Mouse (Mus musculus) embryonic fibroblast, embryonic 13.5 days (primary cell): ENCODE measurements around the gene Esrp2. TPM values are rescaled to one million over a fixed set of nuclear protein-coding genes. Genes with fewer than 3 reads are reported as not detected.

Source experiments
- H3K27ac ChIP-seq: 2 replicates; pipeline ENCODE4 v1.5.1; 2012; ENCODE audit warnings: low read length, control low read depth, inconsistent platforms; ENCODE audit not compliant: insufficient read depth
- H3K4me1 ChIP-seq: 2 replicates; pipeline ENCODE4 v1.6.1; 2011; ENCODE audit warnings: low read length; ENCODE audit not compliant: control insufficient read depth, insufficient read depth
- H3K4me3 ChIP-seq: 2 replicates; pipeline ENCODE4 v1.5.1; 2011; ENCODE audit warnings: mild to moderate bottlenecking, control low read depth, low read length; ENCODE audit not compliant: insufficient read depth
- CTCF ChIP-seq: IDR thresholded peaks from 2 replicates; pipeline ENCODE4 v1.5.1; 2011; ENCODE audit warnings: mild to moderate bottlenecking, control low read depth, low read length, moderate library complexity, borderline replicate concordance; ENCODE audit not compliant: insufficient read depth
- POLR2A ChIP-seq: IDR thresholded peaks from 2 replicates; pipeline ENCODE4 v1.6.1; 2011; ENCODE audit warnings: low read depth, mild to moderate bottlenecking, control low read depth, low read length, moderate library complexity
- polyA plus RNA-seq: library from polyadenylated mRNA; stranded (reverse); fragments of >200 nt; gene quantifications from 2 replicates; pipeline ENCODE4 v1.2.4, GENCODE M21; 2011; ENCODE audit warnings: low read depth; ENCODE audit not compliant: missing spikeins, insufficient read length

Esrp2 gene
- polyA plus RNA-seq, 1 experiment, result 2.1 TPM

DNA sequence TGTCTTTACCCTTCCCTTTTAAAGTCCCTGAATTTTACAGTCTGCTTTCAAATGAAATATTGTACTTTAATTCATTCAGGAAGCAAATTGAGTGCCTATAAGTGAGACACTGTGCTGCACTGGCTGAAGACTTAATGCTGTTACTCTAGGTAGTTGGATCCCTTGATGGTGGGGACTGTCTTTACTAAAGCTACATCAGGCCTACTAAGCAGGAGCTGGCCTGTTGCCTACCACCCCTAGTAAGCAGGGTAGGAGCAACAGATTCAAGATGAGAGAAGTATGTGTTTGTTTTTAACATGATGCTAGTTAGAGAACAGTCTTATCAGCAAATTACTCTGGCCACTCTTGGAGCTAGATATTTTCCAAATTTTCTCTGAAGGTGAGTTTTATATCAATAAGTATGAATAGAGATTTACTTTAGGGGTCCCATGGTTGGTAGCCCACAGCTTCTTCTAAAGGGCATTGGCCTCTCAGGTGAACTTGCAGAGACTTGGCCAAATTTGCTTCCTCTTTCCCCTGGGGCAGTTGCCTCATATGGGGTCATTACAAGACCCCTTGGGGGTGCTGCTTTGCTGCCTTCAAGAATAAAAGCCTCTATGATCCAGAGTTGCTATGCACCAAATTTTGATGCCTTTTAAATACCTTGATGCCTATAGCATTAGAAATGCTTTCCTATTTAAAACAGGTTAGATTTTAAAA, 7.4 kb downstream of the Esrp2 start:
- Histone ChIP-seq H3K27ac (no peak overlapping the region), H3K4me1 (no peaks in the 10 kb centered on the region), H3K4me3 (no peak overlapping the region)
- TF ChIP-seq CTCF (no peak), POLR2A (no peak)

- TF ChIP-seq POLR2A (no peak), CTCF (no peak)
- Histone ChIP-seq H3K4me1 (no peaks in the 10 kb centered on the region), H3K4me3 (no peak overlapping the region), H3K27ac (no peak overlapping the region)
These were observed 8.8 kb downstream of the Esrp2 start for GRCm38 (mm10) chr8:106127882-106128410.

DNA sequence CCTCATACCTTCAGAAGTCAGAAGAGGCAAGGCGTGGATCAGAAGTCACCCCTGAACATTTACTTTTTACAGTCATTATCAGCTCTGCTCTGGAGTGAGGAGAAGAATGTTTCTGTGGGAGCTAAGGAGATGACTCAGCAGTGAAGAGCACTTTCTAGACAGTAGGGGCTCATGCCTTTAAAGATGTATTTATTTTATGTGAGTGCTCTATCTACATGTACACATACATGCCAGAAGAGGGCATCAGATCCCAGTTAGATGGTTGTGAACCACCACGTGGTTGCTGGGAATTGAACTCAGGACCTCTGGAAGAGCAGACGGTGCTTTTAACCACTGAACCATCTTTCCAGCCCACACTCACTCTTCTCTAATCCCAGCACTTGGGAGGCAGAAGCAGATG, 9.7 kb downstream of the Esrp2 start:
- Histone ChIP-seq H3K4me3 (no peak overlapping the region), H3K4me1 (no peaks in the 10 kb centered on the region), H3K27ac (no peak overlapping the region)
- TF ChIP-seq POLR2A, result no peak
- TF ChIP-seq CTCF, result no peak

- no peak overlapping the region for H3K4me3 ChIP-seq
- no peak for TF ChIP-seq POLR2A
- TF ChIP-seq CTCF, result no peak
- H3K27ac ChIP-seq, result no peak overlapping the region
- no peaks in the 10 kb centered on the region for H3K4me1 ChIP-seq
These were observed 10.7 kb downstream of the Esrp2 start for GRCm38 (mm10) chr8:106126055-106126454.

DNA sequence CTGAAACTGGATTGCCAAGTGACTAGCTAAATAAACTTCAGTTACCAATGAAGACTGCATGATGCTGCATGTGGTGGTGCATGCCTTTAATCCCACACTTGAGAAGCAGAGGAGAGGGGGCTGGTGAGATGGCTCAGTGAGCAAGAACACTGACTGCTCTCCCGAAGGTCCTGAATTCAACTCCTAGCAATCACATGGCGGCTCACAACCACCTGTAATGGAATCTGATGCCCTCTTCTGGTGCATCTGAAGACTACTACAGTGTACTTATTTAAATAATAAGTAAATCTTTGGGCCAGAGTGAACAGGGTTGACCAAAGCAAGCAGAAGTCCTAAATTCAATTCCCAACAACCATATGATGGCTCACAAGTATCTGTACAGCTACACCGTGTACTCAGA, 13.3 kb downstream of the Esrp2 start:
- no peaks in the 10 kb centered on the region for H3K4me1 ChIP-seq
- H3K4me3 ChIP-seq, result no peak overlapping the region
- TF ChIP-seq CTCF, result no peak
- no peak for TF ChIP-seq POLR2A
- no peak overlapping the region for H3K27ac ChIP-seq

GRCm38 (mm10) chr8:106115897-106116296, 20.9 kb downstream of the Esrp2 start:
- no peak for TF ChIP-seq POLR2A
- no peak for TF ChIP-seq CTCF
- no peak overlapping the region for H3K27ac ChIP-seq
- no peak overlapping the region for H3K4me3 ChIP-seq
- H3K4me1 ChIP-seq, result no peaks in the 10 kb centered on the region

DNA sequence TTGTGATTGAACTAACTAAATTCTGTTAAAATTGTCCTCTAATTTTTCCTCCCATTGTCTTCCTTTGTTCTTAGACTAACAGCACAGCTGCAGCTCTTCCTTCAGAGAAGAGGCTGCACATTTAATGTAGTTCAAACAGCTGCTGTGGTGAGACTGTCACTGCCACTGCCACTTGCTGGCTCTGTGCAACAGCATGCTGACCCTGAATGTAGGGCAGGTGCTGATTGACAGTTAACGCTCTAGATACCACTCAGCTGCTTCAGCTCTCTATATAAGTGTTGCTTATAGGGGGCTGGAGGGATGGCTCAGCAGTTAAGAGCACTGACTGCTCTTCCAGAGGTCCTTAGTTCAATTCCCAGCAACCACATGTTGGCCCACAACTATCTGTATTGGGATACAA, 24.3 kb downstream of the Esrp2 start:
- no peak overlapping the region for H3K27ac ChIP-seq
- no peaks in the 10 kb centered on the region for H3K4me1 ChIP-seq
- TF ChIP-seq CTCF, result no peak
- TF ChIP-seq POLR2A, result no peak
- H3K4me3 ChIP-seq, result no peak overlapping the region

- TF ChIP-seq CTCF (no peak), POLR2A (no peak)
- no peak overlapping the region for H3K27ac ChIP-seq
These were observed 24.7 kb downstream of the Esrp2 start for GRCm38 (mm10) chr8:106112041-106112440.

DNA sequence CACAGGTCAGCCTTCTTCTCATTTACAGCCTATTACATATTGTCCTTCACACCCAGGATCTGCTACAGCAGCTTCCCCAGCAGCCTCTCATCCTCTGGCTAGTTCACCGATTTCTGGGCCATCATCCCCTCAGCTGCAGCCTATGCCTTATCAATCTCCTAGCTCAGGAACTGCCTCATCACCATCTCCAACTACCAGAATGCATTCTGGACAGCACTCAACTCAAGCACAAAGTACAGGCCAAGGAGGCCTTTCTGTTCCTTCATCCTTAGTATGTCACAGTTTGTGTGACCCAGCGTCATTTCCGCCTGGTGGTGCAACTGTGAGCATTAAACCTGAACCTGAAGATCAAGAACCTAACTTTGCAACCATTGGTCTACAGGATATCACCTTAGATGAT, 28.0 kb downstream of the Esrp2 start:
- Histone ChIP-seq H3K27ac (no peak overlapping the region), H3K4me1 (no peaks in the 10 kb centered on the region), H3K4me3 (no peak overlapping the region)
- TF ChIP-seq CTCF, result no peak
- no peak for TF ChIP-seq POLR2A

More at GRCm38 (mm10) chr8:106112041-106112440, 24.7 kb downstream of the Esrp2 start:
- no peaks in the 10 kb centered on the region for H3K4me1 ChIP-seq
- H3K4me3 ChIP-seq, result no peak overlapping the region

DNA sequence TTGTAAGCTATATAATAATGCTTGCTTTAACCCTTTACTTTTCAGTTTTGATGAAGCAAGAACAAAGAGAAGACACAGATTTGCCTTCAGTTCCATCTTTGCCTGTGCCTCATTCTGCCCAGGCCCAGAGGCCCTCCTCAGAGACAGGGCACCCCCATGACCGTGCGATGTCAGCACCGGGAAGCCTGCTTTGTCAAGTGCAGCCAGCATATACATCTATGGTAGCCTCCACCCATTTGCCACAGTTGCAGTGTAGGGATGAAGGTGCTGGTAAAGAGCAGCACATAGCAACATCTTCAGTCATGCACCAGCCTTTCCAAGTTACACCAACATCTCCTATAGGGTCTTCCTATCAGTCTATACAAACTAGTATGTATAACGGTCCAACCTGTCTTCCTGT, 28.7 kb downstream of the Esrp2 start:
- no peak overlapping the region for H3K27ac ChIP-seq
- no peak overlapping the region for H3K4me3 ChIP-seq
- H3K4me1 ChIP-seq, result no peaks in the 10 kb centered on the region
- TF ChIP-seq CTCF (no peak), POLR2A (no peak)

- Histone ChIP-seq H3K4me1 (no peaks in the 10 kb centered on the region), H3K4me3 (no peak overlapping the region), H3K27ac (no peak overlapping the region)
- no peak for TF ChIP-seq POLR2A
- TF ChIP-seq CTCF, result no peak
These were observed 30.6 kb downstream of the Esrp2 start for GRCm38 (mm10) chr8:106106193-106106592.

DNA sequence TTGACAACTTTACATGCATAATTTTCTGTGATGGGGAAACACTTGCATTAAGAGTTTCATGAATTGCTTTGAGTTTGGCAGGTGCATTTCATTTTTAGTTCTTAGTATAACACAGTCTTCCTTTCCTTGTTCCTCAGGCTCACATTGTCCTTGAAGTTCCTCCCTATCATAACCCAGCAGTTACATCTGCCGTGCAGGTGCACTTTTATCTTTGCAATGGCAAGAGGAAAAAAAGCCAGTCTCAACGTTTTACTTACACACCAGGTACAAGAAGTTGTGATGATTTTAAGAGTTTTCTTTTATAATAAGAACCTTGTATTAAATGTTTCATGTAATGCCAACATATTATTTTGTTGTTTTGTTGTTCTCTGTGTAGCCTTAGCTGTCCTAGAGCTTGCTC, 32.9 kb downstream of the Esrp2 start:
- TF ChIP-seq POLR2A (no peak), CTCF (no peak)
- H3K4me3 ChIP-seq, result no peak overlapping the region
- no peak overlapping the region for H3K27ac ChIP-seq
- H3K4me1 ChIP-seq, result no peaks in the 10 kb centered on the region
